Mouse (Mus musculus) right cerebral cortex, postnatal 10 days (tissue): ENCODE measurements around the gene Gp5.

Experiments used
- DNase-seq, 2 experiments: peaks; one replicate each; pipeline ENCODE4 v3.0.0; 2021; ENCODE audit warnings: low spot score in 2 of 2

The Gp5 gene

GRCm38 (mm10) chr16:30280676-30281297 lies 29.8 kb downstream of the Gp5 start:
- DNase-seq: no peak

DNA sequence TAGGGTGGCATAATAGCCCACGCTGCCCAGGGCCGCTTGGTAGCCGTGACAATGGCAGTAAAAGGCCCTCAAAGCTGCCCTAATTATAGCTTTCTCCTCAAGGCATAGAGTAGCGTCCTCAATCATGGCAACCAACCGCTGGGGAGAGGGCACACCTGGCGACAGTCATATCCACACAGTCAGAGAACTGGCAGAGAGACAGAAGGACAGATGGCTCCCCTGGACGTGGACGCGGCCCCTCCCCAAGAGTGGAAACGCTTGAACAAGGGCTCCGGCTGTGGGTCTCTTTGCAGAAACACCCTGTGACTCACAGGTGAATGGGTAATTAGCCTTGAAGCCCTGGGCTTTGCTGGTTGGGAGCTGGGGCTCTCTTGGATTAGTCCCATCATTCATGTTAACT lies 32.2 kb downstream of the Gp5 start:
- no peak for DNase-seq

DNA sequence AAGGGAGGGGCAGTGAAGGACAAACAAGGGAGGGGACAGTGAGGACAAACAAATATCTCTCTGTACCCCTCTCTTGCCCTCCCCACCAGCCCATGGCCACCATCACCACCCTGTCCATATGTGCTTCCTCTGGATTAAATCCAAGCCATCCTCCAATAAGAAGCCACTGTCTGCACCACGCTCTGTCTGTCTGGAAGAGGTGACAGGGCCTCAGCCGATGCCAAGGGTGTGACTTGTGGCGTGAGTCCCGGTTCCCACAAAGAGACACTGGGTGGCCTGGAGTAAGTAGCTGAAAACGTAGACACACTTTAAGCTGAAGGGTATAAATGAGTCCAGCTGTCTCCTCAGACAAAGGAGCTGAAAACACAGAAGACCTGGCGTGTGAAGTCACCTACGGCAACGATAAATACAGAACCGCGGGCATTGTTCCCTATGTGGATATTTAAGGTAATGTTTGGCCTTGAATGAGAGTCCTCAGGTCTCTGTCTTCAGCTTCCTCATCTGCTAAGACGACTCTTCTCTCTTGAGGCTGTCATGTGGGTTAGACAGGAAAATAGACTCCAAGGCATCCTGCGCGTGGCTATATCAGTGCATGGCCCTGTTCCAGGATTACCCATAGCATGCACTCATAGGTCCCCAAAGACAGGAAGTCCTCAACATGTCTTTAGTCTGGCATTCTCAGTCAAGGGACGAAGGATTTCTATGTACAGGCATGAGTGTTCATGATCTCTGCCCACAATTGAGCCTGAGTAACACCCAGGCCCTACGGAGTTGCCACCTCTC lies 34.8 kb downstream of the Gp5 start:
- no peak for DNase-seq

- DNase-seq: no peak
Observed at GRCm38 (mm10) chr16:30273065-30273464, 37.5 kb downstream of the Gp5 start.

- DNase-seq: peak in 1 of 2 experiments; percentile 41
Observed at GRCm38 (mm10) chr16:30271941-30272595, 38.5 kb downstream of the Gp5 start.

GRCm38 (mm10) chr16:30271223-30271761 lies 39.3 kb downstream of the Gp5 start:
- DNase-seq: no peak

- no peak for DNase-seq
Observed at GRCm38 (mm10) chr16:30267359-30267758, 43.2 kb downstream of the Gp5 start, which contains the start of gene Cpn2. TSS of gene Cpn2 (minus strand) at chr16:30267499.

- DNase-seq: no peak
Observed at GRCm38 (mm10) chr16:30266561-30266960, 44.0 kb downstream of the Gp5 start.

- DNase-seq: no peak
Observed at GRCm38 (mm10) chr16:30265611-30266010, 45.0 kb downstream of the Gp5 start.

- no peak for DNase-seq
Observed at GRCm38 (mm10) chr16:30263156-30263555, 47.4 kb downstream of the Gp5 start.

- DNase-seq: peak; percentile 67 to 83
Observed at GRCm38 (mm10) chr16:30262664-30263063, 47.9 kb downstream of the Gp5 start.

DNA sequence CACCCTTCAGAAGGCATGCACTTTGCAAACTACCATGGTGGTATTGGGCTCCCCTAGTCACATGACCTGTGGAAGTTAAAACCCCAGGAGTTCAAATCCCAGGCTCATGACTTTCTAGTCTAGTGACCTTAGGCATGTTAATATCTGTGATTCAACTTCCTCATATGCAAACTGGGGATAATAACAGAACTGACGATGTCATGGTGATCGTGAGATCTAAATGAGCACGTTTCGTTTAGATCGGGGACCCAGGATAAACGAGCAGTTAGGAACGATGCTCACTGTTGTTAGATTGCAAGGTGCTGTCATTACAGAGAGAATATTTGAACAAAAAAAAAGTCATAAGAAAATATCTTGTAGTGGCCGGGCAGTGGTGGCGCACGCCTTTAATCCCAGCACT lies 48.4 kb downstream of the Gp5 start:
- DNase-seq: no peak

GRCm38 (mm10) chr16:30261341-30261740 lies 49.2 kb downstream of the Gp5 start:
- DNase-seq: no peak

- DNase-seq: no peak
Observed at GRCm38 (mm10) chr16:30260012-30260635, 50.5 kb downstream of the Gp5 start.

DNA sequence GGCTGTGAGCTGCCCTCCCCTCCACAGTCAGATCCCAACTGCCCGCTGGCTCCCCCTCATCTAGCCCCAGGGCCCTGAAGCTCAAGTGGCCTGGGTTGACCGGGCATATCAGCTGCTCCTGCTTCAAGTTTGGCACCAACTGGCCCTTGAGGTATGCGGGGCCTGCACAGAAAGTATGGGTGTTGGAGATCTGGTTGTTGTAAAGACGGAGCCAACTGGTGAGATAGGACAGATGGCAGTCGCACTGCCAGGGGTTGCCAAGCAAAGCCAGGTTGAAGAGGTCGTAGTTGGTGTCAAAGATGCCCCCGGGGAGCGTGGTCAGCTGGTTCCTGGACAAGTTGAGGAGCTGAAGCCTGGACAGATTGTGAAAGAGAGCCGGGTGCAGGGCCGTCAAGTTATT lies 51.1 kb downstream of the Gp5 start:
- DNase-seq: no peak

- DNase-seq: no peak
Observed at GRCm38 (mm10) chr16:30258441-30258840, 52.1 kb downstream of the Gp5 start.

DNA sequence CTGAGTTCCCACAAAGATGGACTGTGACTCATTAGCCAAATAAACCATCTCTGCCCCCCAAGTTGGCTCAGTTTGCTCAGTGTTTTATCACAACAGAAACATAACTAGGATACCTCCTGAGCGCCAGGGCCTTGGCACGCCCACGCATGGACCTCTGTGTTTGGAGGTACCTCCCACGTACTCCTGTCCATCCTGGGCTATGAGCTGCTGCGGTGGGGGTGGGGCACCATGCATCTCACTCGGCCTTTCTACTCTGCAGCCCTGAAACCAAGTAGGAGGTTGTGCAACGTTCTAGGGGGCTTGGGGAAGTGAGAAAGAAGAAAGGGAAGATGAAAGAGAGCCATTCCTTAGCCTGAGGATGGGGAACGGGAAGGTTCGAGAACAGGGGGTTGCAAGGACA lies 52.9 kb downstream of the Gp5 start:
- DNase-seq: no peak
